ENCODE assay signal across 8 mouse cellular contexts in genomic region chr3:138144642-138145171, GRCm38 (mm10). TPM values are rescaled to one million over a fixed set of nuclear protein-coding genes. Genes with fewer than 3 reads are reported as not detected.
DNase-seq lines count a peak whose midpoint lies in the region; ATAC-seq and TF ChIP-seq lines count a peak whose summit lies in the region.

Gene Mttp (minus strand): TSS chr3:138144968.

- no peaks in the 10 kb centered on the region; the same call in 1 of the 2 replicates for H3K4me1 ChIP-seq in forebrain, embryonic 14.5 days (ENCODE audit: control insufficient read depth, insufficient read depth, low read length)
- peaks cover 3% of the 10 kb centered on the region; the same call in 1 of the 2 replicates for H3K4me1 ChIP-seq in lung, adult 2 months (ENCODE audit: control insufficient read depth, insufficient read depth, low read length)

- no peaks in the 10 kb centered on the region for H3K9me3 ChIP-seq in forebrain, embryonic 14.5 days (replicated peaks; ENCODE audit: control insufficient read depth, low read length)

- peak within 1 kb of the TSS; percentile 51 for H3K4me3 ChIP-seq in forebrain, embryonic 14.5 days (ENCODE audit: low read depth, low read length)
- peak within 1 kb of the TSS; percentile 95 for H3K4me3 ChIP-seq in layer of hippocampus, adult 2 months
- peak within 1 kb of the TSS; percentile 76 for H3K4me3 ChIP-seq in lung, adult 2 months (replicated peaks; ENCODE audit: extremely low read depth, low read depth, low read length)

- peak within 1 kb of the TSS; percentile 80 for H3K9ac ChIP-seq in forebrain, embryonic 14.5 days (ENCODE audit: low read length)

- WGBS in forebrain, embryonic 14.5 days: 3% methylated on average over 8 of the region's 8 CpGs
- WGBS in lung, adult 2 months: under 1% methylated on average over 8 of the region's 8 CpGs

- peak; percentile 17; the same call in 1 of the 2 replicates for ATAC-seq in forebrain, embryonic 14.5 days
- ATAC-seq in neutrophil, adult 5-6 weeks (ENCODE audit: extremely low read depth, insufficient number of reproducible peaks, low FRiP score, poor library complexity, severe bottlenecking): peak; percentile 66

- DNase-seq in MN1 (ENCODE audit: low spot score): peak; percentile 88
- peak; percentile 65 for DNase-seq in cerebellum, adult 11-12 months
- peak; percentile 96 for DNase-seq in forebrain, embryonic 14.5 days (ENCODE audit: low spot score)
- peak; percentile 86 for DNase-seq in heart, postnatal 4 days
- DNase-seq in layer of hippocampus, adult 2 months (ENCODE audit: low spot score in 2 of 2): peak; percentile 85 to 86
- peak; percentile 45 for DNase-seq in lung, adult 2 months
- DNase-seq in testis, postnatal 14 days (ENCODE audit: low spot score): peak; percentile 58

- H3K36me3 ChIP-seq in forebrain, embryonic 14.5 days (ENCODE audit: control insufficient read depth, insufficient read depth, low read length): peaks cover 7% of the 10 kb centered on the region

- H3K27me3 ChIP-seq in forebrain, embryonic 14.5 days (replicated peaks; ENCODE audit: control insufficient read depth, insufficient read depth, low read length): no peaks in the 10 kb centered on the region

- TF ChIP-seq POLR2A in lung, adult 2 months (IDR thresholded peaks at IDR 0.05; ENCODE audit: borderline replicate concordance, extremely low read depth, low read depth, low read length): no peak

- peak within 1 kb of the TSS; percentile 99 for H3K27ac ChIP-seq in forebrain, embryonic 14.5 days (ENCODE audit: low read depth, low read length)
- peak within 1 kb of the TSS; percentile 98 for H3K27ac ChIP-seq in layer of hippocampus, adult 2 months

- H3K4me2 ChIP-seq in forebrain, embryonic 14.5 days (ENCODE audit: low read length): peak within 1 kb of the TSS; percentile 78

- peak; percentile 91 for TF ChIP-seq CTCF in layer of hippocampus, adult 2 months (conservative IDR thresholded peaks at IDR 0.05)
- peak; percentile 38; the same call in 1 of the 2 replicates for TF ChIP-seq CTCF in lung, adult 2 months (IDR thresholded peaks at IDR 0.05; ENCODE audit: insufficient read depth, low read length)

RNA-seq across cellular contexts. Expression of gene Mttp, which starts in this region (rescaled TPM):
- polyA plus RNA-seq in forebrain, embryonic 14.5 days (2014; fragmentation: Nextera tagmentation; extraction: Ambion mirVana): 7.5 and 8.6 TPM in 2 replicates
- total RNA-seq in heart, postnatal 4 days (2021): 1 to 10 TPM; 8.9 to 9.9 TPM
- total RNA-seq in layer of hippocampus, adult 2 months (2021): 1 to 10 TPM; 6.9 to 7.2 TPM
- polyA plus RNA-seq in lung, adult 2 months (2012; rRNA removed): 0.70 and 0.91 TPM in 2 replicates
- total RNA-seq in neutrophil, adult 5-6 weeks (2017): 3.4 and 3.8 TPM in 2 replicates

Comparison
In these comparisons a context has a peak if more than half of its experiments do, and no peak if none do; other contexts are left out.
1. Peak in every context shown above with its lines: DNase-seq, ATAC-seq, H3K4me3 ChIP-seq and H3K27ac ChIP-seq.
2. Peak in DNase-seq and H3K4me3 ChIP-seq in lung, adult 2 months; RNA of the gene not detected or under 1 TPM.
3. DNase-seq: peak in every context shown above with its lines; median percentile 96 in forebrain, embryonic 14.5 days; 88 in MN1; 86 in heart, postnatal 4 days; 86 in layer of hippocampus, adult 2 months; 65 in cerebellum, adult 11-12 months; 58 in testis, postnatal 14 days; 45 in lung, adult 2 months.